Mouse (Mus musculus): ENCODE measurements around the gene Lhfp.

DNA sequence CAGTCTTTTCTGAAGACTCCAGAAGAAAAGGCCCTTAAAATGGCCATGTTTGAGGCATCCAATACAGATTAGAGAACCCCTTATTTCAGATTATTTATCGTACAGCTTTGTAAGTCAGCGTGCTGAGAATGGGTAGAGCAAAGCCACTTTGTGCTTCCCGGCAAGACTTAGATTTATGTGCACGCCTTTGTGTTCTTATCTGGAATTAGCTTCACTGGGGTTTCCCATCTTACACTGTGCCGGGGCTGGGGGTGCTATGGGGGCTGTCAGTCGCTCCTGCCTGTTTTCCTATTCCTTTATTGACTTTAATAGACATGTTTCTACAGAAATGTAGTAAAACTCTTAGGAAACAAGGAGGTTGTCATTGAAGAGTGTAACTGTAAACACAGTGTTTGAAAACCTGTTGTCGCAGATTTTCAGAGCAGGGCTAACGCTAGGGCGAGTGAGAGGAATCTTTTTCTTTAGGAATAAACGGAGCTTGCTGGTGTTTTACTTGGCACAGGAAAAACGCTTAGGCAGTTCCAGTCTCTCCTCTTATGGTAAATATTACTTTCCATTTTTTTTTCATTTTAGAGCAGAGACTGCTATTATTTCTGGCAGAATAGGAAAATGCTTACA is 3.5 kb downstream of the Lhfp start:
- TF ChIP-seq USF1 (IDR thresholded peaks at IDR 0.05; ENCODE audit: low read depth) = no peak
- no peak for TF ChIP-seq CTCF (IDR thresholded peaks at IDR 0.05; ENCODE audit: control insufficient read depth, insufficient read depth, insufficient read length)
- no peak for TF ChIP-seq MAX (IDR thresholded peaks at IDR 0.05)
- no peak for TF ChIP-seq MYOG (IDR thresholded peaks at IDR 0.05; ENCODE audit: control insufficient read depth, extremely low read depth, insufficient read length)
- TF ChIP-seq CEBPB (IDR thresholded peaks at IDR 0.05; ENCODE audit: low read depth) = no peak
- no peak for TF ChIP-seq FOSL1 (IDR thresholded peaks at IDR 0.05; ENCODE audit: insufficient read depth, low read length, poor library complexity, severe bottlenecking)

Measured in C2C12 (cell line).